Mouse (Mus musculus): ENCODE measurements at regions not wholly inside any gene's neighbourhood (a gene's known extent, or its start where the extent isn't known, plus 50 kb on each side); places are given as distances from the start of the nearest gene placed in this dataset.

DNA sequence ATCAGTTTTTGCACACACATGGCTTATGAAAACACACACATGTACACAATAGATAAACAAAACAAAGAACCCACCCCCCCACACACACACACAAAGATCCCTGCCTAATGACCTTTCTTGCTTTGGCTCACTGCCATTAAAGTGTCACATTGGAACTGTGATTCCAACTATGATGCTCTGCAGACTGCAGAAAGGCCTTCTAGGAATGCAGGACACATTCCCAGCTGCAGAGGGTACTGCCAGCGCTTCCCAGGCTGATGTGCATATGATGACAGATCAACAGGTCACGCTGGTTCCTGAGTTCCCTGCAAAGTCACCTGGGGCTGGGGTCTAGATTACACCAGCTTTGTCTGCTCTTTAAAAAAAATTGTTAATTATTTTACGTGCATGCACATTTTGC is 68.1 kb upstream of the Ppm1j start:
- H3K4me2 ChIP-seq (ENCODE audit: low read length), result no peak overlapping the region
- WGBS, result 67% methylated on average over 3 of the region's 3 CpGs
- H3K27me3 ChIP-seq (replicated peaks; ENCODE audit: control insufficient read depth, insufficient read depth, low read length), result no peaks in the 10 kb centered on the region
- H3K9ac ChIP-seq (replicated peaks; ENCODE audit: low read depth, low read length), result no peak overlapping the region
- no peaks in the 10 kb centered on the region for H3K36me3 ChIP-seq (ENCODE audit: control insufficient read depth, insufficient read depth)
- no peak overlapping the region for H3K4me3 ChIP-seq (replicated peaks; ENCODE audit: low read length)
- no peak overlapping the region for H3K27ac ChIP-seq (ENCODE audit: low read length)
- H3K9me3 ChIP-seq (ENCODE audit: control insufficient read depth, low read length), result no peaks in the 10 kb centered on the region
- H3K4me1 ChIP-seq (replicated peaks; ENCODE audit: control insufficient read depth, insufficient read depth, low read length), result peaks cover 4% of the 10 kb centered on the region; the same call in 1 of the 2 replicates
- no peak for ATAC-seq

DNA sequence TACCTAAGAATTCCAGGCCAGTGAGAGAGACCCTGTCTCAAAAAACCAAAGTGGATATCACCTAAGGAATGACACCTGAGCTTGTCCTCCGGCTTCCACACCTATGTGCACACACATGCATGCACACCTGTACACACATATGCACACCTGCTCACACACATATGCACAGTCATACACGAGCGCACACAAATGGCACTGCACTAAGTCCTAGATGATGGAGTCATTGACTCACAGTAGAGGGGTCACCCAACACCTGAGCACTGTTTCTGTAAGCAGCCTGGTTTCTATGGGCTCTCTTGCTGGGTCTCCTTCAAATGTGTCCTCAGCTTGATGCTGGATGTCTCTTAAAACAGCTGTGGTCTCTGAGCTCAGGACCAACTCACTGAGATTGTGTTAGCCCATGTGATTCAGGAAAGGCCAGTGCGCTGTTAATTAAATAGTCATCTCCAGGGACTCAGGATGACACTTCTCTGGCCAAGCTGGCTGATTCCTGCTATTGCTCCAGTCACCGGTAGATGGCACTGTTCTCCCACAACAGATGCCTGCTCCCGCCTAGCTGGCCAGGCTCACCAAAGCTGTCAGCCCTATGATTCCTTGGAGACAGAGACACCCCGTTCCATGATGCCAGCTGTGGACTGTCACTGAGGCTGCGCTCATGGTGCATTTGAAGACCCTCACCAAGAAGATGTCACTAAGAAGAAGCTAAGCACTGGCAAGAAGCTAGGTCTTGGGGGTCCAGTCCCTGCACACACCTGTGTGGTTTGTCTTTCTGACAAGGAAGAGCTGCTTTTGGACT is 66.8 kb upstream of the Ppm1j start:
- Histone ChIP-seq H3K9me3 (ENCODE audit: control insufficient read depth, low read length) (no peaks in the 10 kb centered on the region), H3K27me3 (replicated peaks; ENCODE audit: control insufficient read depth, insufficient read depth, low read length) (no peaks in the 10 kb centered on the region), H3K4me2 (ENCODE audit: low read length) (peak overlapping the region; percentile 35), H3K36me3 (ENCODE audit: control insufficient read depth, insufficient read depth) (no peaks in the 10 kb centered on the region), H3K4me1 (replicated peaks; ENCODE audit: control insufficient read depth, insufficient read depth, low read length) (peaks cover 4% of the 10 kb centered on the region; the same call in 1 of the 2 replicates), H3K27ac (ENCODE audit: low read length) (no peak overlapping the region), H3K9ac (replicated peaks; ENCODE audit: low read depth, low read length) (no peak overlapping the region), H3K4me3 (replicated peaks; ENCODE audit: low read length) (0 out of 2 replicates have a peak overlapping the region, but pooled peaks have one; percentile 9)
- WGBS, result 29% methylated on average over 8 of the region's 8 CpGs
- ATAC-seq, result peak; percentile 82

DNA sequence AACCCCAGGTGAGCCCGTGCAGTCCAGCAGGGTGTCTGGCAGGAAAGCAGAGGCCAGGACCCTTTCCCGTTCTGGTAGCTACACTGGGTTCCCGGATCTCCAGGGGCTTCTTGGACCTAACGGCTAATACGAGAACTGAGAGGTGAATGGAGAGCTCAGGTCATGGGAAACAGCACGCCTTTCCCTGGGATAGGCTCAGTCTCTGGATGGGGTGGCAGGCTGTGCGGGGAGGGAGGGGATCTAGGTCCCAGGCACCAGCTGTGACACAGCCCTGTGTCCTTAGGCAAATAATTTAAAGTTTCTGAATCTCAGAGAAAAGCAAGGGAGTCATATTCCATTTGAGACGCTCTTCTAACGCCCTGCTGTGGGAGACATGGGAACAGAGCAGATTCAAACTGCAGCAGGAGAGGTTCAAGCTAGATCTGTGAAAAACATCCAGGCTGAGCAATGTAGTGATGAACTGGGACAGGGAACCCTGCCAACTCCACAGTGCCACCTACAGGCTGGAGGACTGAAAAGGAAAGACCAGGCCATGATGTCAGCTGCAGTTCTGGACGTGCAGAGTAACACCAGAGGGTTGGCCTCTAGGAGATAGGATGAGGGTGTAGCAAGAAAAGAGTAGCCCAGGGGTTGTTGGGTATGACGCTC is 66.1 kb upstream of the Ppm1j start:
- H3K9ac ChIP-seq (replicated peaks; ENCODE audit: low read depth, low read length), result no peak overlapping the region
- ATAC-seq, result no peak; the same call in 1 of the 2 replicates
- peaks cover 4% of the 10 kb centered on the region; the same call in 1 of the 2 replicates for H3K4me1 ChIP-seq (replicated peaks; ENCODE audit: control insufficient read depth, insufficient read depth, low read length)
- no peaks in the 10 kb centered on the region for H3K9me3 ChIP-seq (ENCODE audit: control insufficient read depth, low read length)
- no peaks in the 10 kb centered on the region for H3K36me3 ChIP-seq (ENCODE audit: control insufficient read depth, insufficient read depth)
- H3K27me3 ChIP-seq (replicated peaks; ENCODE audit: control insufficient read depth, insufficient read depth, low read length), result no peaks in the 10 kb centered on the region
- H3K4me3 ChIP-seq (replicated peaks; ENCODE audit: low read length), result 0 out of 2 replicates have a peak overlapping the region, but pooled peaks have one; percentile 9
- peak overlapping the region; percentile 35 for H3K4me2 ChIP-seq (ENCODE audit: low read length)
- H3K27ac ChIP-seq (ENCODE audit: low read length), result no peak overlapping the region
- 56% methylated on average over 11 of the region's 11 CpGs for WGBS

Data from forebrain, embryonic 16.5 days (tissue).